Mouse (Mus musculus) lung, postnatal 0 days (tissue): ENCODE measurements around the gene Extl1.

ENCODE experiments used
- CTCF ChIP-seq: IDR thresholded peaks from 2 replicates; pipeline ENCODE4 v1.5.1; 2016; ENCODE audit warnings: antibody characterized with exemption, mild to moderate bottlenecking
- EP300 ChIP-seq: IDR thresholded peaks from 2 replicates; pipeline ENCODE4 v1.6.1; 2016; ENCODE audit warnings: antibody characterized with exemption, mild to moderate bottlenecking, control low read depth

GRCm38 (mm10) chr4:134378089-134378615 is 5.5 kb downstream of the Extl1 start:
- no peak for TF ChIP-seq CTCF
- no peak for TF ChIP-seq EP300
